Mouse (Mus musculus) midbrain, embryonic 15.5 days (tissue): Measurements from ENCODE around the gene Dpep1. TPM values are rescaled to one million over a fixed set of nuclear protein-coding genes. Genes with fewer than 3 reads are reported as not detected.

Source experiments
- ATAC-seq: fragments of 200-750 bp; cut with Nextera tagmentation; replicated peaks from 2 replicates; pipeline ENCODE4 v1.8.0; 2017; ENCODE audit warnings: moderate TSS enrichment
- H3K27ac ChIP-seq: fragments of 300-500 bp; sonication (generic); 2 replicates; pipeline ENCODE4 v1.5.1; 2015; ENCODE audit warnings: mild to moderate bottlenecking, inconsistent platforms
- H3K27me3 ChIP-seq: fragments of 300-500 bp; sonication (generic); replicated peaks from 2 replicates; pipeline ENCODE4 v1.6.1; 2015; ENCODE audit warnings: inconsistent platforms
- H3K36me3 ChIP-seq: fragments of 300-500 bp; sonication (generic); replicated peaks from 2 replicates; pipeline ENCODE4 v1.6.1; 2015; ENCODE audit warnings: inconsistent platforms
- H3K4me1 ChIP-seq: fragments of 300-500 bp; sonication (generic); 2 replicates; pipeline ENCODE4 v1.6.1; 2015; ENCODE audit warnings: inconsistent platforms
- H3K4me2 ChIP-seq: fragments of 300-500 bp; sonication (generic); 2 replicates; pipeline ENCODE4 v1.6.1; 2015; ENCODE audit warnings: inconsistent platforms, mild to moderate bottlenecking, moderate library complexity
- H3K4me3 ChIP-seq: fragments of 300-500 bp; sonication (generic); 2 replicates; pipeline ENCODE4 v1.5.1; 2015; ENCODE audit warnings: mild to moderate bottlenecking, inconsistent platforms
- H3K9ac ChIP-seq: fragments of 300-500 bp; sonication (generic); 2 replicates; pipeline ENCODE4 v1.6.1; 2015; ENCODE audit warnings: mild to moderate bottlenecking, inconsistent platforms
- H3K9me3 ChIP-seq: fragments of 300-500 bp; sonication (generic); 2 replicates; pipeline ENCODE4 v1.6.1; 2016; ENCODE audit warnings: inconsistent platforms
- WGBS: fragments of 180-500 bp; shearing (Covaris S2); methylation state at CpG from one replicate; pipeline ENCODE4 v1.1.7; 2015; ENCODE audit warnings: mixed read lengths; 5-methylcytosine and 5-hydroxymethylcytosine counted together
- polyA plus RNA-seq: library from polyadenylated mRNA; unstranded; fragments of >200 nt; fragmentation: Nextera tagmentation; extraction: Ambion mirVana; gene quantifications from 2 replicates; pipeline ENCODE4 v1.2.1, GENCODE M21; 2015

Dpep1 gene
- polyA plus RNA-seq, 1 experiment from 2014 or later: 0.19 TPM

DNA sequence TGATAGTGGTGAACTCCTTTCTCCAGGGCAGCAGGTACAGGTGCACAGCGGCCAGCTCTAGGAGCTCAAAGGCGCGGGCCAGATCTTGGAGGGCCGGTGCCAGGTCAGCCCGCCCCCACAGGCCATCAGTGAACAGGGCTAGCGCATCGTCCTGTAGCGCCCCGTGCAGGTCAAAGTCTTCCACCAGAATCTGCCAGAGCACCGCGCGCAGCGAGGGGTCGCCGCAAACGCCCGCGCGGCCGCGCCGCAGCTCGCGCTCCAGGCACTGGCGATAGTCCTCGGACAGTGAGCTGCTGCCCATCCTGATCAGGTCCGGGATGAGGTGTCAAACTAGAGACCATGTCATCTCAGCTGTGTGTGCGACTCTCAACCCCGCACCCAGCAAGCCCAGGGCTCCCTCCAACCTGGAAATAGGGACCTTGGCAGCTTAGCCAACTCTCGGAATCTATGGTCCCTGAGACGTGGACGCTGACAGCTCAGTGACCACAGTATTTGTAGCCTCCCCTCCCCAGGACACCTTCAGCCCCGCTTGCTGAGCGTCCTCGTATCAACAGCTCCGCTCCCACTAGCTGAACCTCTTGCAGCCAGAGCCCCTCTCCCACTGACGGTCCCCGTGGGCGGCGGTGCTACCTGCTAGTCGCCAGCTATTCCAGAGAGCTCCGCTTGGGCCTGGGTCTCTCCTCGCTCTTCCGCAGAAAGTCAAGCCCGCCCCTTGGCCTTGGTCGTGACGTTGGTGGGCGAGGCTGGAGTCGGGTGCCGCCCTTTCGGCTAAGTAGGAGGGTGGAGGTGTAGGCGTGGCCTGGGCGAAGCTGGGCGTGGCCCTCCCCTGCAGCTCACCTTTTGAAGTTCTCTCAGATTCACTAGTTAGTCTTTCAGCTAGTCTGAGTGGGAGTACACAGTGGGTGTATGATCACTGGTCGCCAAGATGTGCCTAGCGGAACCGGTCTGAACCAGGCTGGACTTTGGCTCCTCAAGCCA lies 49.8 kb downstream of the Dpep1 start, which contains the start of gene Spata2l:
Gene Spata2l (minus strand): TSS at position 714 of the 978 bp plus-strand sequence.
- Histone ChIP-seq H3K27me3 (peaks cover 13% of the 10 kb centered on the region; the same call in 1 of the 2 replicates), H3K27ac (no peak within 1 kb of the TSS), H3K4me3 (peak within 1 kb of the TSS; percentile 44), H3K36me3 (0 out of 2 replicates have a peak, but pooled peaks cover 3% of the 10 kb centered on the region), H3K4me1 (peaks cover 21% of the 10 kb centered on the region), H3K9ac (peak within 1 kb of the TSS; percentile 49), H3K4me2 (peak within 1 kb of the TSS; percentile 69), H3K9me3 (no peaks in the 10 kb centered on the region)
- peak; percentile 67 for ATAC-seq
- WGBS: 2% methylated on average over 57 of the region's 57 CpGs

DNA sequence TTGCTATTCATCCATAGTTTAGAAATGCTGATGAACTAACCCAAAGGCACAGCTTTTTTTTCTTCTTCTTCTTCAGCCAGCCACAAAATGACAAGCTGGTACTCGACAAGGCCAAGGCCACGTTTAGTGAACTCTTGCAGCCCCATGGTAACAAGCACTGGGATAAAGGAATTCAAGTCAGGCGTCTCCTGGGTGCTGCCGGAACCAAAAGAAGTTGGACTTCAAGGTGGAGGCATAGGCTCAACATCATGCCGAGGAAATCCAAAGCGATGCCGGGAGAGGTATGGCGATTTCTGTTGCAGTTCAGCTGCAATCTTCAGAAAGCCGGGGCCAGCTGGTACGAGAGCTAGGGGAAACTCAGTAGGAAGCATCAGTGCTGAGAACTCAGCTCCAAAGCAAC lies 53.4 kb downstream of the Dpep1 start:
- Histone ChIP-seq H3K4me3 (no peak overlapping the region), H3K4me1 (peaks cover 21% of the 10 kb centered on the region), H3K9me3 (no peaks in the 10 kb centered on the region), H3K9ac (no peak overlapping the region), H3K36me3 (peaks cover 14% of the 10 kb centered on the region; the same call in 1 of the 2 replicates), H3K4me2 (no peak overlapping the region), H3K27ac (no peak overlapping the region), H3K27me3 (peaks cover 11% of the 10 kb centered on the region; the same call in 1 of the 2 replicates)
- ATAC-seq: no peak
- WGBS: 78% methylated on average over 10 of the region's 10 CpGs

DNA sequence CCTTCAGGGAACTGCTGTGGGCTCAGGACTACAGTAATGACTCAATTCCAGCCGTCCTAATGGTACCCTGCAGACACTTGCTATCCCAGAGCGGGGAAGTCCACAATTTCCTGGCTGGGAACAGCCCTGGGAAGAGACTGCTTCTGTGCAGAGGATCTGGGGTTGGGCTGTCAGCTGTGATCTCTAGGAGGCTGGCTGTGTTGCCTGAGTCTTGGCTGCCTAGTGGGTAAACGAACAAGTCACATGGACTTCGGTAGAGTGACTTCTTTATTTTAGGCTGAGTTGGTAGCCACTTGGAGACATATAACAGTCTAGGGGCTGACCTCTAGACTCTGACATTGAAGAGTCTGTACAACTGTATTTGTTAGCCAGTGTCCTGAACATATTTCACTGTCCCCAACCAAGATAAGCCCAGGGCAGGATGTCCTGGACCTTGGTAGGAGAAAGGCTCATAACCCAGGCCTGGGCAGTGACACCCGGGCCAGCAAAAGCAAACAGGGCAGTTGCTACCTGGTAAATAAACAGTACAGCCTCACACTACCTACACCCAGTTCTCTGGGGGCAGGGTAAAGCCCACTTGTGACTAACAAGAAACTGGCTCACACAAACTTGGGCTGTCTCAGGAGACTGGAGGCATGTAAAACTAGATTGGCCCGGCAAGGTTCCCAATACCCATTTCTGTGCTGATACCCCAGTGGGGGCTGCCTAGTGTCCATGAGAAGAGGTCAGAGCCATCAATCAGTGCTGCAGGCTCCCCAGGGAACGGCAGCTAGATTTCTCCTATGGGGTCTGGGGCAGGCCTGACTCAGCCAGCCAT lies 56.3 kb downstream of the Dpep1 start:
- H3K9ac ChIP-seq: no peak overlapping the region
- no peak overlapping the region for H3K4me3 ChIP-seq
- H3K27ac ChIP-seq: no peak overlapping the region
- H3K9me3 ChIP-seq: no peaks in the 10 kb centered on the region
- no peaks in the 10 kb centered on the region for H3K27me3 ChIP-seq
- no peak overlapping the region for H3K4me2 ChIP-seq
- H3K4me1 ChIP-seq: no peaks in the 10 kb centered on the region
- no peak for ATAC-seq
- peaks cover 40% of the 10 kb centered on the region for H3K36me3 ChIP-seq
- 90% methylated on average over 7 of the region's 7 CpGs for WGBS

DNA sequence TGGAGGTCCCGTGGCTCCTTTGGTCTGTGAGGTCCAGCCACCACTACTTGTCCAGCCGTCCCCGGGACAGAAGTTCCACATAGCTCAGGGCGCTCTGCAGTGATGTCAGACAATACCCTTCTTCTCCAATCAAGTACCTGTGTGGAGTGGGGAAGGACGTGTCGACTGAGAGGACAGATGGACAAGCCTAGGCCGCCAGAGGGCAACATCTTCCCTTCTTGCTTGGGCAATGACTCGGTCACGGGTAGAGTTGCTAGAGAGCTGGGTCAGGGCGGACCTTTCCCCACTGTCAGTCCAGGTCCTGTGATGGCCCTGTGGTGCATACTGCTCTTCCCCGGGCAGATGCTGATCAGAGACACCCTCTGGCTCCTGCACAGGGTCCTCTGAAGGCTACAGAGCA lies 57.0 kb downstream of the Dpep1 start:
- no peak for ATAC-seq
- H3K36me3 ChIP-seq: peaks cover 48% of the 10 kb centered on the region
- H3K9ac ChIP-seq: no peak overlapping the region
- no peak overlapping the region for H3K4me2 ChIP-seq
- H3K27ac ChIP-seq: no peak overlapping the region
- H3K4me1 ChIP-seq: no peaks in the 10 kb centered on the region
- H3K9me3 ChIP-seq: no peaks in the 10 kb centered on the region
- H3K4me3 ChIP-seq: no peak overlapping the region
- no peaks in the 10 kb centered on the region for H3K27me3 ChIP-seq
- 65% methylated on average over 11 of the region's 11 CpGs for WGBS

DNA sequence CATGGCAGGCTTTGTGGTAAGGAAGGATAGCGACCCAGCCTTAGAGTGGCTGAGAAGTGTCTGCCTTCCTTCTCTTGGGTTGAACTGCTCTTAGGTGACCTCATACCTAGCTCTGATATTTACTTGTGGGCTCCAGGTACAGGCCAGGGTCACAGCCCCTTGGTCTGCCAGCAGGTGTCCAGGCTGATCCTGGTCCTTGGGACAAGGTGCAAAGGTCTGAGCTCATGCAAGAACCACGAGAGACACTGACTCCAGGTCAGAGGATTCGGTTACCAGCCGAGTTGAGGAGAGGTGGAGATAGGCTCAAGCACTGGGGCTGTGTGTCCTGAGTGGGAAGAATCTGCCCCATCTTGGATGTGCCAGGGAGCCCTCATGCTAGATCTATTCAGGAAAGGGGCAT lies 58.3 kb downstream of the Dpep1 start:
- Histone ChIP-seq H3K4me1 (no peaks in the 10 kb centered on the region), H3K9me3 (no peaks in the 10 kb centered on the region), H3K9ac (no peak overlapping the region), H3K27ac (no peak overlapping the region), H3K27me3 (no peaks in the 10 kb centered on the region), H3K4me3 (no peak overlapping the region), H3K4me2 (no peak overlapping the region), H3K36me3 (peaks cover 61% of the 10 kb centered on the region)
- no peak for ATAC-seq
- 94% methylated on average over 4 of the region's 4 CpGs for WGBS

DNA sequence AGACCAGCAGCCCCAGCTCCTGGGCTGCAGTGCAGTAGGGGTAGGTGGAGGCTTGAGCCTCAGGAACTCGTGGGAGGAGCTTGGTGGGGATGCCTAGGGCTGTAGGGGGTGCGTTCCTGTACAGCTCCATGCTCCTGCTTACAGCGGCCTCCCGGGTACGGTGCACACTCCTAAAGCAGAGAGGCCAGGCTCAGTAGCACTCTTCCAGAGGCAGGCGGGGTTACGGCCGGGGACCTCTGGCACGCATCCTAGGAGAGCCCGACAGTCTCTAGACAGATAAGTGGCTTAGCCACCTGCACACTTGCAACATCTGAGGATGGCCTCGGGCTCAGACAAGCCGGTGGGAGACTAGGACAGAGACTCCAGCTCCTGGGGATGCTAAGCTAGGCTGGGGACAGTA lies 59.5 kb downstream of the Dpep1 start:
- Histone ChIP-seq H3K27ac (no peak overlapping the region), H3K4me1 (no peaks in the 10 kb centered on the region), H3K4me2 (no peak overlapping the region), H3K36me3 (peaks cover 72% of the 10 kb centered on the region), H3K9ac (no peak overlapping the region), H3K9me3 (no peaks in the 10 kb centered on the region), H3K4me3 (no peak overlapping the region), H3K27me3 (no peaks in the 10 kb centered on the region)
- 93% methylated on average over 12 of the region's 12 CpGs for WGBS
- ATAC-seq: no peak

DNA sequence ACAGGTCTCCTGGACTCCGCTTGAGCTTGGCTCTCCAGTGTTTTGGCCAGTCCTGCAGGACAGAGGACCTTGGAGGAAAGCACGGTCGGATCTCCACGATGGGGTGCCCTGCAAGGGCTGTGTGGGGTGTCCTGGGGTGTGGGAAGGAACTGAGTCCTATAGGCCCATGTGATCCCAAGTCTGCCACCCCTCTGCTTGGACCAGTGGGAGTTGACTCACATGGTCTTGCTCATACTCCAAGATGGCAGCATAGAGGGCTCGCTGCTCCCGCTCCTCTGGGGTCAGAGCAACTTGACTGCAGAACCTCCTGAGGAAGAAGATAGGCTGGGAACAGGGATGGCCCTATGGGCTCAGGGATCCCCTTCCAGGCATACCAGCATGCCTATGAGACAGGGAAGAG lies 61.7 kb downstream of the Dpep1 start:
- no peak for ATAC-seq
- 96% methylated on average over 6 of the region's 6 CpGs for WGBS
- H3K27me3 ChIP-seq: no peaks in the 10 kb centered on the region
- H3K4me2 ChIP-seq: no peak overlapping the region
- H3K9me3 ChIP-seq: no peaks in the 10 kb centered on the region
- H3K4me1 ChIP-seq: peaks cover 10% of the 10 kb centered on the region
- H3K27ac ChIP-seq: no peak overlapping the region
- H3K36me3 ChIP-seq: peaks cover 64% of the 10 kb centered on the region
- H3K4me3 ChIP-seq: no peak overlapping the region
- H3K9ac ChIP-seq: no peak overlapping the region

DNA sequence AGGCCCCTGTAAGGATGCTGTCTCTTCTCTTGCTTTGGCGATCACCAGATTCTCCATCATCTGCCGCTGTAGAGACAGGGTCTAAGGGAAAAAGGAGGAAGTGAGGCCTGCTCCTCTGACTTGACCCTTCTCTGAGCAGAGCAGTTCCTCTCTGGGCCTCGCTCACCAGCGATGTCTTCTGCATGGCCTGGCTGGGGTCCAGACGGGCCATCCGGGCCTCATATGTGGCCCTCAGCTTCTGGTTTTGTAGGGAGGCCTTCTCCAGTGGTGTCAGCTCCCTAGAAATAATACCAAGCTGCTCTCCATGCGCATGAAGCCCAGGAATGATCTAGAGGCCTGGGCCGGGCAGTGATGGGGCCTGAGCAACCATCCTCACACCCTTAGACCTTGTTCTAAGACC lies 62.6 kb downstream of the Dpep1 start:
- no peak overlapping the region for H3K4me2 ChIP-seq
- H3K36me3 ChIP-seq: peaks cover 63% of the 10 kb centered on the region
- no peak overlapping the region for H3K9ac ChIP-seq
- H3K4me1 ChIP-seq: peaks cover 17% of the 10 kb centered on the region
- no peak for ATAC-seq
- H3K9me3 ChIP-seq: no peaks in the 10 kb centered on the region
- H3K27me3 ChIP-seq: no peaks in the 10 kb centered on the region
- H3K4me3 ChIP-seq: no peak overlapping the region
- H3K27ac ChIP-seq: no peak overlapping the region
- 97% methylated on average over 8 of the region's 8 CpGs for WGBS

DNA sequence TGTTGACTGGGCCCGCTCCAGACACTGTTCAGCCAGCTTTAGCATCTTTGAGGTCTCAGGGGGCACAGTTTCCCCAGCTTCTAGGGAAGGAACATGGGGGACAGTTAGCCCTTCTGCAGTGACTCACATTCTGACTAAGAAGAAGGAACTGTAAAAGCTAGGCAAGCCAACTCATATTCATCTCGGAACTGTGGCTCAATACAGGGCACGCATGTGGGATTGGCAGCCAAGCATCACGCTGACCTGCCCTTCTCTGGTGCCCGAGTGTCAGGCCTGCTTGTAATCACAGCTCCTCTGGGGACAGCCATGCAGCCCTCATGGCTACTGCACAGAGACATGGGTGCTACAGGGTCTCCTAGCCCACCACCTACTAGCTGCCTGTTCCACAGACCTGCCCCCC lies 64.9 kb downstream of the Dpep1 start:
- H3K36me3 ChIP-seq: peaks cover 51% of the 10 kb centered on the region
- no peaks in the 10 kb centered on the region for H3K9me3 ChIP-seq
- 95% methylated on average over 5 of the region's 5 CpGs for WGBS
- H3K4me2 ChIP-seq: no peak overlapping the region
- H3K27me3 ChIP-seq: no peaks in the 10 kb centered on the region
- peaks cover 30% of the 10 kb centered on the region for H3K4me1 ChIP-seq
- H3K9ac ChIP-seq: no peak overlapping the region
- no peak overlapping the region for H3K27ac ChIP-seq
- H3K4me3 ChIP-seq: no peak overlapping the region
- no peak for ATAC-seq

Other genes with a start within 250 kb of the Dpep1 start
- 69.4 and 71.7 TPM in 2 replicates for gene Ankrd11, start 144.0 kb upstream of the Dpep1 start, polyA plus RNA-seq
- gene Spg7, start 123.3 kb upstream of the Dpep1 start, polyA plus RNA-seq: 48.7 and 49.0 TPM in 2 replicates
- gene Rpl13, start 83.9 kb upstream of the Dpep1 start, polyA plus RNA-seq: 632 and 634 TPM in 2 replicates
- 8.1 TPM in 2 replicates for gene Cpne7, start 68.9 kb upstream of the Dpep1 start, polyA plus RNA-seq
- 1.6 and 2.1 TPM in 2 replicates for gene Sult5a1, start 27.9 kb upstream of the Dpep1 start, polyA plus RNA-seq
- 227 and 235 TPM in 2 replicates for gene Chmp1a, start 26.5 kb downstream of the Dpep1 start, polyA plus RNA-seq
- 8.0 and 8.1 TPM in 2 replicates for gene Spata33, start 26.6 kb downstream of the Dpep1 start, polyA plus RNA-seq
- gene Cdk10, start 38.6 kb downstream of the Dpep1 start, polyA plus RNA-seq: 52.6 and 55.0 TPM in 2 replicates
- 7.4 and 8.1 TPM in 2 replicates for gene Spata2l, start 50.0 kb downstream of the Dpep1 start, polyA plus RNA-seq
- gene Zfp276, start 68.0 kb downstream of the Dpep1 start, polyA plus RNA-seq: 28.2 and 30.3 TPM in 2 replicates
- 66.6 and 69.9 TPM in 2 replicates for gene Vps9d1, start 68.1 kb downstream of the Dpep1 start, polyA plus RNA-seq
- gene Fanca, start 132.3 kb downstream of the Dpep1 start, polyA plus RNA-seq: 6.4 and 9.8 TPM in 2 replicates
- gene Spire2, start 146.5 kb downstream of the Dpep1 start, polyA plus RNA-seq: 44.0 and 44.8 TPM in 2 replicates
- 324 and 331 TPM in 2 replicates for gene Tcf25, start 187.5 kb downstream of the Dpep1 start, polyA plus RNA-seq
- 0.10 and 0.17 TPM in 2 replicates for gene Mc1r, start 220.9 kb downstream of the Dpep1 start, polyA plus RNA-seq
- 2,127 and 2,170 TPM in 2 replicates for gene Tubb3, start 225.2 kb downstream of the Dpep1 start, polyA plus RNA-seq
- 48.4 and 49.8 TPM in 2 replicates for gene Def8, start 237.3 kb downstream of the Dpep1 start, polyA plus RNA-seq